Mouse (Mus musculus): ENCODE results near the gene Lamc3. TPM values are rescaled to one million over a fixed set of nuclear protein-coding genes. Genes with fewer than 3 reads are reported as not detected.

Gene Lamc3
- polyA plus RNA-seq, 1 experiment = not detected

DNA sequence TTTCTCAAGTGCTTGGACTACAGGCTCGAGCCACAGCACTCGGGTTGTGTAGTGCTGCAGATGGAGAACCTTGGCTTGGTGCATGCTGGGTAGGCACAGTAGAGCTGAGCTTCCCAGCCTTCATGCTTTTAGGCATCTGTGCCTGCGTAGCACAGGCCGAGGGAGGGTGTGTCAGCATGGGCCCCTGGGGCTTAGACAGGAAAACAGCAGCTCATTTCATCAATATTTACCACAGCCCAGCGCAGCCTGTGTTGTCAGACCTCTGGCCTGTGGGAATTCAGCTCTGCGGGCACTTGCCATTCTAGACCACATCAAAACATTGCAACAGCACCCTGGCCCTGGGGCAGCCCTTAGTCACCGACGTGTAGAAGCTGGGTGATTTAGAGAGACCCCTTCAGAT is 31.1 kb upstream of the Lamc3 start:
- WGBS = 87% methylated on average over 8 of the region's 8 CpGs
- H3K4me1 ChIP-seq (ENCODE audit: control insufficient read depth, insufficient read depth, low read length) = peaks cover 3% of the 10 kb centered on the region; the same call in 1 of the 2 replicates
- no peak for TF ChIP-seq CTCF (IDR thresholded peaks at IDR 0.05; ENCODE audit: insufficient read depth, low read depth, low read length)
- TF ChIP-seq POLR2A (IDR thresholded peaks at IDR 0.05; ENCODE audit: insufficient read depth, low read depth, low read length) = no peak

DNA sequence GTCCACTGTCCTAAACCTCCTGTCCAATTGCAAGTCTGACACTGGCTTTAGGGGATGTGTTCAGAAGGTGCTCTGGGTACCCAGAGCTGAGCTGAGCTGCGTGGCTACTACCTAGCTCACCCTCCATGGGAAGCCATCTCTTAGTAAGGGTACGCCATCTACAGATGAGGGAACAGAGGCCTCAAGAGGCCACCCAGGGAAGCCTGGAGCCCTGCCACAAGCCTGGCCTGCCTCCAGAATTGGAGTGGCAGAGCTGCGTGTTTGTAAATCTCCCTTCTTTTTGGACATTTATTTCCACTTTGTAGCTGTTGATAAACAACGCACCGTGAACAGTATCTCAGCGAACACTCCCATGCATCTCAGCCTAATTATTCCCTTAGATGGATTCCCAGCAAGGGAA is 29.9 kb upstream of the Lamc3 start:
- H3K4me1 ChIP-seq (ENCODE audit: control insufficient read depth, insufficient read depth, low read length) = peaks cover 9% of the 10 kb centered on the region
- no peak overlapping the region for H3K4me3 ChIP-seq (ENCODE audit: insufficient read depth, low read depth, low read length)
- TF ChIP-seq POLR2A (IDR thresholded peaks at IDR 0.05; ENCODE audit: insufficient read depth, low read depth, low read length) = no peak
- no peak for TF ChIP-seq CTCF (IDR thresholded peaks at IDR 0.05; ENCODE audit: insufficient read depth, low read depth, low read length)
- no peak overlapping the region for H3K27ac ChIP-seq (ENCODE audit: insufficient read depth, low read depth, low read length)
- 58% methylated on average over 6 of the region's 6 CpGs for WGBS

More for the DNA sequence above, 31.1 kb upstream of the Lamc3 start:
- no peak overlapping the region for H3K4me3 ChIP-seq (ENCODE audit: insufficient read depth, low read depth, low read length)
- H3K27ac ChIP-seq (ENCODE audit: insufficient read depth, low read depth, low read length) = no peak overlapping the region

DNA sequence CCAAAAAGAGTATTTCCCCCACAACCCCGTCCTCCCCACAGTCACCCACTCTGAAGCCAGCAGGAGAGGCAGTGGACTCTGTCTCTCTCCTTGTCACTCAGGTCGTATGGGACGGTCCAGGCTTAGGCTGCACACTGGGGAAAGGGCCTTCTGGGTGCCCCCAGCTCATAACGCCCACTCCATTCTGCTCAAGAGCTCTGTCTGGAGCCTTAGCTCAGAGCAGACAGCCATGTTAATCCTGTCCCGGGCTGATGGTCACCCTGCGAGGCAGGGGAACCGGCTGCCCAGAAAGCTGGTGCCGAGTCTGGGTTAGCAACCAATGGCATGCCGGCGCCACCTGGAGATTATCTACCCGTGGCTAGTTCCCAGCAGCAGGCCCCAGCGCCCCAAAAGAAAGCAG is 28.6 kb upstream of the Lamc3 start:
- WGBS = 54% methylated on average over 12 of the region's 12 CpGs
- peaks cover 9% of the 10 kb centered on the region for H3K4me1 ChIP-seq (ENCODE audit: control insufficient read depth, insufficient read depth, low read length)
- no peak for TF ChIP-seq POLR2A (IDR thresholded peaks at IDR 0.05; ENCODE audit: insufficient read depth, low read depth, low read length)
- no peak for TF ChIP-seq CTCF (IDR thresholded peaks at IDR 0.05; ENCODE audit: insufficient read depth, low read depth, low read length)
- no peak overlapping the region for H3K27ac ChIP-seq (ENCODE audit: insufficient read depth, low read depth, low read length)
- H3K4me3 ChIP-seq (ENCODE audit: insufficient read depth, low read depth, low read length) = no peak overlapping the region

- H3K27ac ChIP-seq (ENCODE audit: insufficient read depth, low read depth, low read length) = no peak overlapping the region
- no peak for TF ChIP-seq CTCF (IDR thresholded peaks at IDR 0.05; ENCODE audit: insufficient read depth, low read depth, low read length)
- TF ChIP-seq POLR2A (IDR thresholded peaks at IDR 0.05; ENCODE audit: insufficient read depth, low read depth, low read length) = no peak
- peaks cover 7% of the 10 kb centered on the region; the same call in 1 of the 2 replicates for H3K4me1 ChIP-seq (ENCODE audit: control insufficient read depth, insufficient read depth, low read length)
- WGBS = 64% methylated on average over 1 of the region's 1 CpGs
- H3K4me3 ChIP-seq (ENCODE audit: insufficient read depth, low read depth, low read length) = no peak overlapping the region
Measured at GRCm38 (mm10) chr2:31862919-31863318, 24.2 kb upstream of the Lamc3 start.

- no peak for TF ChIP-seq POLR2A (IDR thresholded peaks at IDR 0.05; ENCODE audit: insufficient read depth, low read depth, low read length)
- TF ChIP-seq CTCF (IDR thresholded peaks at IDR 0.05; ENCODE audit: insufficient read depth, low read depth, low read length) = no peak
- no peak overlapping the region for H3K27ac ChIP-seq (ENCODE audit: insufficient read depth, low read depth, low read length)
- WGBS = 92% methylated on average over 1 of the region's 1 CpGs
- H3K4me1 ChIP-seq (ENCODE audit: control insufficient read depth, insufficient read depth, low read length) = peaks cover 7% of the 10 kb centered on the region; the same call in 1 of the 2 replicates
- H3K4me3 ChIP-seq (ENCODE audit: insufficient read depth, low read depth, low read length) = no peak overlapping the region
Measured at GRCm38 (mm10) chr2:31863766-31864165, 23.3 kb upstream of the Lamc3 start.

GRCm38 (mm10) chr2:31864891-31865290 is 22.2 kb upstream of the Lamc3 start:
- no peak for TF ChIP-seq CTCF (IDR thresholded peaks at IDR 0.05; ENCODE audit: insufficient read depth, low read depth, low read length)
- TF ChIP-seq POLR2A (IDR thresholded peaks at IDR 0.05; ENCODE audit: insufficient read depth, low read depth, low read length) = no peak
- WGBS = 93% methylated on average over 9 of the region's 9 CpGs

GRCm38 (mm10) chr2:31865322-31865721 is 21.8 kb upstream of the Lamc3 start:
- no peak overlapping the region for H3K27ac ChIP-seq (ENCODE audit: insufficient read depth, low read depth, low read length)
- TF ChIP-seq CTCF (IDR thresholded peaks at IDR 0.05; ENCODE audit: insufficient read depth, low read depth, low read length) = no peak
- TF ChIP-seq POLR2A (IDR thresholded peaks at IDR 0.05; ENCODE audit: insufficient read depth, low read depth, low read length) = no peak
- WGBS = 76% methylated on average over 4 of the region's 4 CpGs

More at GRCm38 (mm10) chr2:31864891-31865290, 22.2 kb upstream of the Lamc3 start:
- Histone ChIP-seq H3K4me1 (ENCODE audit: control insufficient read depth, insufficient read depth, low read length) (peaks cover 7% of the 10 kb centered on the region; the same call in 1 of the 2 replicates), H3K27ac (ENCODE audit: insufficient read depth, low read depth, low read length) (no peak overlapping the region), H3K4me3 (ENCODE audit: insufficient read depth, low read depth, low read length) (no peak overlapping the region)

GRCm38 (mm10) chr2:31865794-31866193 is 21.3 kb upstream of the Lamc3 start:
- H3K4me3 ChIP-seq (ENCODE audit: insufficient read depth, low read depth, low read length) = no peak overlapping the region
- H3K4me1 ChIP-seq (ENCODE audit: control insufficient read depth, insufficient read depth, low read length) = peaks cover 7% of the 10 kb centered on the region; the same call in 1 of the 2 replicates
- no peak overlapping the region for H3K27ac ChIP-seq (ENCODE audit: insufficient read depth, low read depth, low read length)
- no peak for TF ChIP-seq CTCF (IDR thresholded peaks at IDR 0.05; ENCODE audit: insufficient read depth, low read depth, low read length)
- no peak for TF ChIP-seq POLR2A (IDR thresholded peaks at IDR 0.05; ENCODE audit: insufficient read depth, low read depth, low read length)
- WGBS = 71% methylated on average over 2 of the region's 2 CpGs

More at GRCm38 (mm10) chr2:31865322-31865721, 21.8 kb upstream of the Lamc3 start:
- Histone ChIP-seq H3K4me1 (ENCODE audit: control insufficient read depth, insufficient read depth, low read length) (peaks cover 7% of the 10 kb centered on the region; the same call in 1 of the 2 replicates), H3K4me3 (ENCODE audit: insufficient read depth, low read depth, low read length) (no peak overlapping the region)

GRCm38 (mm10) chr2:31867773-31868537 is 19.1 kb upstream of the Lamc3 start:
- no peak overlapping the region for H3K27ac ChIP-seq (ENCODE audit: insufficient read depth, low read depth, low read length)
- no peaks in the 10 kb centered on the region for H3K4me1 ChIP-seq (ENCODE audit: control insufficient read depth, insufficient read depth, low read length)
- no peak overlapping the region for H3K4me3 ChIP-seq (ENCODE audit: insufficient read depth, low read depth, low read length)
- 92% methylated on average over 8 of the region's 8 CpGs for WGBS
- TF ChIP-seq POLR2A (IDR thresholded peaks at IDR 0.05; ENCODE audit: insufficient read depth, low read depth, low read length) = no peak
- TF ChIP-seq CTCF (IDR thresholded peaks at IDR 0.05; ENCODE audit: insufficient read depth, low read depth, low read length) = no peak
